Mouse (Mus musculus): Measurements from ENCODE around the gene Sh3bp1. TPM values are rescaled to one million over a fixed set of nuclear protein-coding genes. Genes with fewer than 3 reads are reported as not detected.
A peak's percentile ranks its signal among the peaks of the same experiment; 100 is the strongest.

Gene Sh3bp1
- polyA plus RNA-seq, 1 experiment from 2014 or later: 15.5 TPM

- ATAC-seq (ENCODE audit: low FRiP score): no peak
- Histone ChIP-seq H3K4me3 (no peak overlapping the region), H3K36me3 (peaks cover 10% of the 10 kb centered on the region), H3K27me3 (peaks cover 9% of the 10 kb centered on the region; the same call in 1 of the 2 replicates), H3K27ac (no peak overlapping the region), H3K9me3 (replicated peaks) (no peaks in the 10 kb centered on the region), H3K4me1 (peaks cover 26% of the 10 kb centered on the region), H3K4me2 (replicated peaks) (no peak overlapping the region), H3K9ac (no peak overlapping the region)
- WGBS: 63% methylated on average over 6 of the region's 6 CpGs
These were observed 24.0 kb downstream of the Sh3bp1 start for GRCm38 (mm10) chr15:78923585-78923984.

DNA sequence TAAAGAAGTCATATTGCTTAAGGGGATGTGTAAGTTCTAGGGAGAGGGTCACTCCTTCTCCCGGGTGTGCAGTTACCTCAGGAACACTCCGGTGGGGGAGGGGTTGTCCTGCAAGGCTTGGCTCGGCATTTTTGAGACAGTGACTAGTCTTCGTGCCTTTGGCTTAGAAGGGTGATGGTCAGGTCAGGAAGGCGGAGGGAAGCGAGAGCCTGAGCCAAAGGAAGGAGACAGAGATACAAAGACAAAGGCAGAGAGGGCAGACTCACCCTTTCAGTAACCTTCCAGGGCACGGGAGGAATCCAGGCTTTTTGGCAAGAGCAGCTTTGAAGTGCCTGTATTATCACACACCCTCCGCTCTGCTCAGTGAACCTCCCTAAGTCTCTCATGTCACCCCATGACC is 25.6 kb downstream of the Sh3bp1 start:
- Histone ChIP-seq H3K9ac (no peak overlapping the region), H3K36me3 (no peaks in the 10 kb centered on the region), H3K4me1 (peaks cover 26% of the 10 kb centered on the region), H3K4me2 (replicated peaks) (no peak overlapping the region), H3K9me3 (replicated peaks) (no peaks in the 10 kb centered on the region), H3K4me3 (no peak overlapping the region), H3K27me3 (peaks cover 13% of the 10 kb centered on the region; the same call in 1 of the 2 replicates), H3K27ac (no peak overlapping the region)
- 37% methylated on average over 8 of the region's 8 CpGs for WGBS
- ATAC-seq (ENCODE audit: low FRiP score): no peak

DNA sequence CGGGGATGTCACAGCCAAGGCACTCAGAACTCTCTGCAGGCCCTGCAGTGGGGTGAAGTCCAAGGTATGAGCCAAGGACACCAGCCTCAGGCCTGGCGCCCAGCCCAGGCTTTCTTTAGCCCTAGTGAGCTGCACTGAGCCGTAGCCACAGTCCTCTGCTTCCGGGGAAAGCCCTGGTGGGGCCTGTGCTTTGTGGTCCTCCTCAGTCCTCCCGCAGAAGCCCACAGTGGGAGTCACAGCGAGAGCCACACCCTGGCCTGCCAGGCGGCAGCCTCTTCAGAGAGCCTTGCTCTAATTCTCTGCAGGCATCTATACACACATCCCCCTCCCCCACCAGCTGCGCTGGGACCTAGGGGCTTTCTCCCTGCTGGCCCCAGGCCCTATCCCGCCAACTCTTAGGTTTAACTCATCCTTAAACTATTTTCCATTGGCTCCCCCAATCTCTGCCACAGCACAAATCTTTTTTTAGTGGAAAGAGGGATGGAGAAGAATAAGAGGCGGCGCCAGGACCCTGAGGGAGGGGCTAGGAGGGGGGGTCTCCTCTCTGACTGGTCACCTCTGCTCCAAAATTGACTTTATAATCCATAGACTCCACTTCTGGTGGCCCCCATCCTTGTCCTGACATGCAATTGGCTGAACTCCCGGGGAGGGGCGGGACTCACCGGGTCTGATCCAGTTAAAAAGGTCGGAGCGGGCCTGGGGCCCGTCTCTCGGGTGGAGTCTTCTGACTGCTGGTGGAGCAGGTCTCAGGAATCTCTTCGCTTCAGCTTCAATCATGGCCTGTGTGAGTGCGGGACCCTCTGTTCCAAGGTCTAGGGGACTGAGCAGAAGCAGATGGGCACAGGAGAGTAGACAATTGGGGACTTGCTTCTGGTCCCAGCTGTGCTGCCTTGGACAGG is 26.7 kb downstream of the Sh3bp1 start, which contains the start of gene Lgals1:
Gene Lgals1, plus strand, starts transcription at position 705 of the 899 bp plus-strand sequence.
- Histone ChIP-seq H3K36me3 (no peaks in the 10 kb centered on the region), H3K4me3 (peak within 1 kb of the TSS; percentile 30), H3K4me2 (replicated peaks) (peak within 1 kb of the TSS; percentile 57), H3K4me1 (peaks cover 26% of the 10 kb centered on the region), H3K27me3 (peaks cover 13% of the 10 kb centered on the region; the same call in 1 of the 2 replicates), H3K9ac (peak within 1 kb of the TSS; percentile 50), H3K27ac (peak within 1 kb of the TSS; percentile 56), H3K9me3 (replicated peaks) (no peaks in the 10 kb centered on the region)
- peak; percentile 39; the same call in 1 of the 2 replicates for ATAC-seq (ENCODE audit: low FRiP score)
- 7% methylated on average over 19 of the region's 20 CpGs for WGBS

- Histone ChIP-seq H3K27ac (peak overlapping the region; percentile 56), H3K4me2 (replicated peaks) (peak overlapping the region; percentile 57), H3K9me3 (replicated peaks) (no peaks in the 10 kb centered on the region), H3K4me3 (peak overlapping the region; percentile 30), H3K9ac (peak overlapping the region; percentile 50), H3K4me1 (peaks cover 26% of the 10 kb centered on the region), H3K36me3 (no peaks in the 10 kb centered on the region), H3K27me3 (peaks cover 13% of the 10 kb centered on the region; the same call in 1 of the 2 replicates)
- WGBS: 20% methylated on average over 15 of the region's 15 CpGs
- ATAC-seq (ENCODE audit: low FRiP score): no peak
These were observed 27.6 kb downstream of the Sh3bp1 start for GRCm38 (mm10) chr15:78927021-78927787.

DNA sequence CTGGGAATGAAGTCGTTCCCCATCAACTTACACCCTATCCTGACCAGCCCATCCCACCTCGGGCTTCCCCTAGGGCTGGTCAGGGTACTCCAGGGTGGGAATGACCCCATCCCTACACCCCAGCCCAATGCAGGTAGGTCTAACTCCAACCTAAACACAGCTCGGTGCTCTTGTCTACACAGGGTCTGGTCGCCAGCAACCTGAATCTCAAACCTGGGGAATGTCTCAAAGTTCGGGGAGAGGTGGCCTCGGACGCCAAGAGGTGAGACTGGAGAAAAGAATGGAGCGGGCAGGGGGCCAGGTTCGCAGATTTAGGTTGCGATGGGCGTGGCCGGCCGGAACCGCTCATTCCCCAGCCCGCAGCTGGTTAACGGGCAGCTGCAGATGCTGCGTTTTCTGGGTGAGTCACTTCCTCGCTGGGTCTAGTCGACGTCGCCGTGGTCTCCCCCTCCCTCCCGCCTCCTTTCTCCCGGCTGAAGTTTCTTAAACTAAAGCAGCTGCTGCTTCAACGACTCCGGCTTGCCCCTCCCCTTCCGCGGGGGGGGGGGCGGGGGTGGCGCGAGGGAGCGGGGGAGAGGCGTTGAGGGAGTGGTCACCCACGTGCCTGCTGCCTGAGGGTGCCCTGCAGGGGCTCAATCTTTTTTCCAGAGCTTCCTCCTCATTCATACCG is 28.4 kb downstream of the Sh3bp1 start:
- peak overlapping the region; percentile 30 for H3K4me3 ChIP-seq
- peak overlapping the region; percentile 57 for H3K4me2 ChIP-seq (replicated peaks)
- H3K9me3 ChIP-seq (replicated peaks): no peaks in the 10 kb centered on the region
- ATAC-seq (ENCODE audit: low FRiP score): 0 out of 2 replicates have a peak, but pooled peaks have one; percentile 30
- peak overlapping the region; percentile 56 for H3K27ac ChIP-seq
- H3K4me1 ChIP-seq: peaks cover 26% of the 10 kb centered on the region
- no peaks in the 10 kb centered on the region for H3K36me3 ChIP-seq
- peak overlapping the region; percentile 50 for H3K9ac ChIP-seq
- under 1% methylated on average over 24 of the region's 35 CpGs for WGBS
- H3K27me3 ChIP-seq: peaks cover 15% of the 10 kb centered on the region; the same call in 1 of the 2 replicates

GRCm38 (mm10) chr15:78928539-78928938 is 29.0 kb downstream of the Sh3bp1 start:
- H3K27ac ChIP-seq: 0 out of 2 replicates have a peak overlapping the region, but pooled peaks have one; percentile 14
- H3K4me2 ChIP-seq (replicated peaks): peak overlapping the region; percentile 57
- no peaks in the 10 kb centered on the region for H3K36me3 ChIP-seq
- H3K9me3 ChIP-seq (replicated peaks): no peaks in the 10 kb centered on the region
- no peak overlapping the region for H3K9ac ChIP-seq
- 49% methylated on average over 8 of the region's 8 CpGs for WGBS
- no peak for ATAC-seq (ENCODE audit: low FRiP score)
- H3K27me3 ChIP-seq: peaks cover 15% of the 10 kb centered on the region; the same call in 1 of the 2 replicates
- peaks cover 26% of the 10 kb centered on the region for H3K4me1 ChIP-seq
- peak overlapping the region; percentile 30 for H3K4me3 ChIP-seq

GRCm38 (mm10) chr15:78930192-78930706 is 30.7 kb downstream of the Sh3bp1 start:
- Histone ChIP-seq H3K27ac (no peak overlapping the region), H3K9ac (no peak overlapping the region), H3K4me1 (peaks cover 29% of the 10 kb centered on the region), H3K9me3 (replicated peaks) (no peaks in the 10 kb centered on the region), H3K27me3 (peaks cover 15% of the 10 kb centered on the region; the same call in 1 of the 2 replicates), H3K4me2 (replicated peaks) (no peak overlapping the region), H3K36me3 (no peaks in the 10 kb centered on the region), H3K4me3 (no peak overlapping the region)
- WGBS: 92% methylated on average over 6 of the region's 6 CpGs
- no peak for ATAC-seq (ENCODE audit: low FRiP score)

DNA sequence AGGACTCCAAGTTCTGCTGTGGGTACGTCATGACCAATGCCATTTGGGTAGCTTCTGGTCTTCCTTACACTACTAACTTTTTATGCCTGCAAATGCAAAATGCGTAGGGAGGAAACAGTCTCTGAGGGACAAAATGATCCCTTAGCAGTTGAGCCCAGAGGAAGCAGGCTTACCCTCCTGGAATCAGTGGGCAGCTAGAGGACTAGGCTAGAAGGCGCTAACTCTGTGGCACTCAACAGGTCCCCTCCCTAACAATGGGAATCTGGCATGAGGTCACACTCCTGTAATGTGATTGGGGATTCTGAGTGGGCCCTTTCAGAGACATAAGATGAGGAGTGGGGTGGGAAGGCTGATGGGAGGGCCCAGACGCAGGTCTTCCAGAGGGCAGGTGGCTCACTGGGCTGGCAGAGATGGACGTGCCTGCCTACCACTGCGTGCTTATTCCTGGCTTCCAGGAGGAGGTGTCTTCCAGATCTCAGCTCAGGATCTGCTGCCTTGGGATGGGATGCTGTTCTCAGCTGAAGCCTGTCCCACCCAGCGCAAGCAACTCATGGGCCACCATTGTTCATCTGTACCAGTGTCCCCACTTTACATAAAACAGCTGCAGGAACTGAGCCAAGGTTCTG is 31.3 kb downstream of the Sh3bp1 start:
- Histone ChIP-seq H3K36me3 (no peaks in the 10 kb centered on the region), H3K27ac (no peak overlapping the region), H3K4me3 (no peak overlapping the region), H3K4me2 (replicated peaks) (no peak overlapping the region), H3K4me1 (peaks cover 34% of the 10 kb centered on the region), H3K27me3 (peaks cover 15% of the 10 kb centered on the region; the same call in 1 of the 2 replicates), H3K9me3 (replicated peaks) (no peaks in the 10 kb centered on the region), H3K9ac (no peak overlapping the region)
- ATAC-seq (ENCODE audit: low FRiP score): no peak
- WGBS: 88% methylated on average over 7 of the region's 7 CpGs

GRCm38 (mm10) chr15:78931577-78931976 is 32.0 kb downstream of the Sh3bp1 start:
- 23% methylated on average over 3 of the region's 3 CpGs for WGBS
- no peaks in the 10 kb centered on the region for H3K36me3 ChIP-seq
- H3K9me3 ChIP-seq (replicated peaks): no peaks in the 10 kb centered on the region
- no peak for ATAC-seq (ENCODE audit: low FRiP score)
- no peak overlapping the region for H3K27ac ChIP-seq
- peaks cover 34% of the 10 kb centered on the region for H3K4me1 ChIP-seq
- no peak overlapping the region for H3K9ac ChIP-seq
- no peak overlapping the region for H3K4me2 ChIP-seq (replicated peaks)
- no peak overlapping the region for H3K4me3 ChIP-seq
- H3K27me3 ChIP-seq: peaks cover 11% of the 10 kb centered on the region; the same call in 1 of the 2 replicates

GRCm38 (mm10) chr15:78934784-78935320 is 35.3 kb downstream of the Sh3bp1 start, which contains the start of gene Nol12:
TSS of gene Nol12 (plus strand) at chr15:78934933.
- Histone ChIP-seq H3K27me3 (0 out of 2 replicates have a peak, but pooled peaks cover 2% of the 10 kb centered on the region), H3K4me2 (replicated peaks) (peak within 1 kb of the TSS; percentile 59), H3K4me3 (peak within 1 kb of the TSS; percentile 78), H3K9me3 (replicated peaks) (no peaks in the 10 kb centered on the region), H3K9ac (peak within 1 kb of the TSS; percentile 81), H3K27ac (peak within 1 kb of the TSS; percentile 80), H3K36me3 (peaks cover 30% of the 10 kb centered on the region), H3K4me1 (peaks cover 21% of the 10 kb centered on the region)
- WGBS: under 1% methylated on average over 41 of the region's 42 CpGs
- ATAC-seq (ENCODE audit: low FRiP score): peak; percentile 88

GRCm38 (mm10) chr15:78936403-78936802 is 36.8 kb downstream of the Sh3bp1 start:
- 91% methylated on average over 12 of the region's 12 CpGs for WGBS

More at GRCm38 (mm10) chr15:78936403-78936802, 36.8 kb downstream of the Sh3bp1 start:
- peaks cover 21% of the 10 kb centered on the region for H3K4me1 ChIP-seq
- no peaks in the 10 kb centered on the region for H3K9me3 ChIP-seq (replicated peaks)
- no peak for ATAC-seq (ENCODE audit: low FRiP score)
- H3K36me3 ChIP-seq: peaks cover 45% of the 10 kb centered on the region
- no peak overlapping the region for H3K27ac ChIP-seq
- H3K4me2 ChIP-seq (replicated peaks): no peak overlapping the region
- H3K9ac ChIP-seq: no peak overlapping the region
- H3K27me3 ChIP-seq: 0 out of 2 replicates have a peak, but pooled peaks cover 2% of the 10 kb centered on the region
- H3K4me3 ChIP-seq: no peak overlapping the region
